Mouse (Mus musculus) kidney, postnatal 0 days (tissue): ENCODE measurements at regions not wholly inside any gene's neighbourhood (a gene's known extent, or its start where the extent isn't known, plus 50 kb on each side); places are given as distances from the start of the nearest gene placed in this dataset.

Experiments used
- ATAC-seq: fragments of 200-750 bp; cut with Nextera tagmentation; replicated peaks from 2 replicates; pipeline ENCODE4 v1.8.0; 2017; ENCODE audit warnings: low read depth, moderate number of reproducible peaks, moderate TSS enrichment, moderate library complexity; ENCODE audit not compliant: low FRiP score
- DNase-seq: peaks from one replicate; pipeline ENCODE4 v3.0.0-alpha.2; 2016; ENCODE audit warnings: low spot score
- H3K27ac ChIP-seq: fragments of 300-500 bp; sonication (generic); 2 replicates; pipeline ENCODE4 v1.5.1; 2014; ENCODE audit warnings: mild to moderate bottlenecking
- H3K27me3 ChIP-seq: fragments of 300-500 bp; sonication (generic); 2 replicates; pipeline ENCODE4 v1.6.1; 2014; ENCODE audit warnings: low read length, mixed read lengths; ENCODE audit not compliant: insufficient read depth
- H3K36me3 ChIP-seq: fragments of 300-500 bp; sonication (generic); 2 replicates; pipeline ENCODE4 v1.6.1; 2014; ENCODE audit warnings: low read length, mixed read lengths; ENCODE audit not compliant: insufficient read depth
- H3K4me1 ChIP-seq: fragments of 300-500 bp; sonication (generic); replicated peaks from 2 replicates; pipeline ENCODE4 v1.6.1; 2014; ENCODE audit warnings: antibody characterized with exemption, low read length, mixed read lengths; ENCODE audit not compliant: insufficient read depth
- H3K4me2 ChIP-seq: fragments of 300-500 bp; sonication (generic); 2 replicates; pipeline ENCODE4 v1.6.1; 2014; ENCODE audit warnings: mild to moderate bottlenecking, low read length, moderate library complexity, mixed read lengths
- H3K4me3 ChIP-seq: fragments of 300-500 bp; sonication (generic); replicated peaks from 2 replicates; pipeline ENCODE4 v1.5.1; 2014; ENCODE audit warnings: low read depth, low read length
- H3K9ac ChIP-seq: fragments of 300-500 bp; sonication (generic); 2 replicates; pipeline ENCODE4 v1.6.1; 2014; ENCODE audit warnings: low read depth, low read length
- H3K9me3 ChIP-seq: fragments of 300-500 bp; sonication (generic); replicated peaks from 2 replicates; pipeline ENCODE4 v1.6.1; 2016; ENCODE audit warnings: low read length, inconsistent platforms, mixed read lengths
- CTCF ChIP-seq: IDR thresholded peaks from 2 replicates; pipeline ENCODE4 v1.5.1; 2016; ENCODE audit warnings: antibody characterized with exemption, low read depth, mild to moderate bottlenecking, moderate library complexity
- WGBS: fragments of 180-500 bp; shearing (Covaris S2); extraction: QIAGEN DNeasy Blood & Tissue Kit; methylation state at CpG from one replicate; pipeline ENCODE4 v1.1.7; 2014; 5-methylcytosine and 5-hydroxymethylcytosine counted together

- Histone ChIP-seq H3K4me1 (no peaks in the 10 kb centered on the region), H3K9ac (no peak overlapping the region), H3K9me3 (no peaks in the 10 kb centered on the region), H3K4me3 (no peak overlapping the region), H3K27ac (no peak overlapping the region), H3K36me3 (no peaks in the 10 kb centered on the region), H3K27me3 (no peaks in the 10 kb centered on the region), H3K4me2 (no peak overlapping the region)
- 94% methylated on average over 2 of the region's 2 CpGs for WGBS
- DNase-seq (no peak), ATAC-seq (no peak)
- TF ChIP-seq CTCF: no peak
These were observed 385.8 kb upstream of the Cited2 start for GRCm38 (mm10) chr10:17337217-17337616.

DNA sequence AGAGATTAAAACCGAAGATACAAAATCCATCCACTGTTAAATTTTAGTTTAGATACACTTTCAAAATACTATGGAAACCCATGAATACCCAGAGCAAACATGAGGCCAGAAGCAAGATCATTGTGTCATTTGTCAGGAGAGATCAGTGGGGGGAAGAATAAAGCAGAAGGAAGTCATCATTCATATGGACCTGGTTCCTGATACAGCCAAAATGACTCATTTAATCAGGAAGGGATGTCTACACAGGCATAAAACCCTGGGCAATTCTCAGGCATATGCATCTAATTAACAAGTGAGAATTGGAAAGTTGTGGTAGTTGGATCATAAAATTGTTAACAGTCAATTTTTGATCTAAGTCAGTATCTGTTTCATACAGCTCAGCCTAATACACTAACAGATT is 379.2 kb upstream of the Cited2 start:
- H3K9ac ChIP-seq: no peak overlapping the region
- no peak for DNase-seq
- no peaks in the 10 kb centered on the region for H3K27me3 ChIP-seq
- H3K4me1 ChIP-seq: no peaks in the 10 kb centered on the region
- H3K9me3 ChIP-seq: no peaks in the 10 kb centered on the region
- no peak overlapping the region for H3K4me2 ChIP-seq
- H3K4me3 ChIP-seq: no peak overlapping the region
- 94% methylated on average over 1 of the region's 1 CpGs for WGBS
- no peaks in the 10 kb centered on the region for H3K36me3 ChIP-seq
- ATAC-seq: no peak
- TF ChIP-seq CTCF: no peak
- no peak overlapping the region for H3K27ac ChIP-seq

- DNase-seq (no peak), ATAC-seq (no peak)
- no peak overlapping the region for H3K9ac ChIP-seq
- H3K9me3 ChIP-seq: no peaks in the 10 kb centered on the region
- H3K27me3 ChIP-seq: no peaks in the 10 kb centered on the region
- H3K4me3 ChIP-seq: no peak overlapping the region
- no peaks in the 10 kb centered on the region for H3K36me3 ChIP-seq
- H3K4me1 ChIP-seq: no peaks in the 10 kb centered on the region; the same call in 1 of the 2 replicates
- H3K4me2 ChIP-seq: no peak overlapping the region
- no peak overlapping the region for H3K27ac ChIP-seq
- 81% methylated on average over 14 of the region's 14 CpGs for WGBS
- TF ChIP-seq CTCF: no peak
These were observed 370.6 kb upstream of the Cited2 start for GRCm38 (mm10) chr10:17352202-17352994.

DNA sequence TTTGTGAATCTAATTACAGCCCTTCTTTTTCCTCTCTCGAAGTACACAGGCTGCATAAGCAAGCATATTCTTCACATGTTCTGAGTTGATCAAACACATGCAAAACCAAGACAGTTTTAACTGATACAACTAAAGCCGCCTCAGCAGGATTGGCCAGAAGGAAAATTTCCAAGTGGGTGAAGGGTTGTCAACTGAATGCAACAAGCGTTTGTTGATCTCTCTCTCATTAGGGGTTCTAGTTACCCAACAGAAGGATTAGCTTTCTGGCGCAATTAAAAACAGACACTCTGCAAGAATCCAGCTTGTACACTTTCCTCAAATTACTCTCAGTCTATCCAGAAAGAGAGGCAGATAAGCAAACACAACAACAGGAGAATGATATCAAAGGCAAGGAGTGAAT is 367.5 kb upstream of the Cited2 start:
- ATAC-seq (no peak), DNase-seq (peak; percentile 54)
- TF ChIP-seq CTCF: no peak
- Histone ChIP-seq H3K36me3 (no peaks in the 10 kb centered on the region), H3K4me3 (no peak overlapping the region), H3K9ac (no peak overlapping the region), H3K9me3 (no peaks in the 10 kb centered on the region), H3K4me2 (no peak overlapping the region), H3K4me1 (no peaks in the 10 kb centered on the region; the same call in 1 of the 2 replicates), H3K27me3 (no peaks in the 10 kb centered on the region), H3K27ac (no peak overlapping the region)
- 43% methylated on average over 4 of the region's 4 CpGs for WGBS

GRCm38 (mm10) chr10:17356041-17356440 is 367.0 kb upstream of the Cited2 start:
- H3K27me3 ChIP-seq: no peaks in the 10 kb centered on the region
- no peaks in the 10 kb centered on the region; the same call in 1 of the 2 replicates for H3K4me1 ChIP-seq
- H3K9ac ChIP-seq: no peak overlapping the region
- H3K4me2 ChIP-seq: no peak overlapping the region
- no peak overlapping the region for H3K27ac ChIP-seq
- WGBS: 25% methylated on average over 3 of the region's 3 CpGs
- ATAC-seq: no peak
- no peaks in the 10 kb centered on the region for H3K9me3 ChIP-seq
- H3K36me3 ChIP-seq: no peaks in the 10 kb centered on the region
- no peak overlapping the region for H3K4me3 ChIP-seq
- TF ChIP-seq CTCF: no peak
- peak; percentile 59 for DNase-seq

- DNase-seq (no peak), ATAC-seq (no peak)
- H3K9me3 ChIP-seq: no peaks in the 10 kb centered on the region
- no peaks in the 10 kb centered on the region for H3K36me3 ChIP-seq
- no peak overlapping the region for H3K9ac ChIP-seq
- no peak overlapping the region for H3K4me2 ChIP-seq
- H3K27me3 ChIP-seq: no peaks in the 10 kb centered on the region
- no peak overlapping the region for H3K4me3 ChIP-seq
- peaks cover 5% of the 10 kb centered on the region for H3K4me1 ChIP-seq
- no peak overlapping the region for H3K27ac ChIP-seq
- 87% methylated on average over 3 of the region's 3 CpGs for WGBS
- no peak for TF ChIP-seq CTCF
These were observed 360.4 kb upstream of the Cited2 start for GRCm38 (mm10) chr10:17362643-17363042.
